Mouse (Mus musculus): ENCODE data around the gene S100z. TPM values are rescaled to one million over a fixed set of nuclear protein-coding genes. Genes with fewer than 3 reads are reported as not detected.

S100z gene
- polyA plus RNA-seq (2017; shearing (Covaris generic)), result not detected

- no peak for ATAC-seq
Observed at GRCm38 (mm10) chr13:95478671-95479413, at the start of gene S100z. S100z (minus strand) TSS chr13:95478721.

- ATAC-seq, result peak; percentile 57
Observed at GRCm38 (mm10) chr13:95524674-95525491, 46.4 kb upstream of the S100z start, which contains the start of gene F2rl1. F2rl1 (minus strand) TSS chr13:95525227.

GRCm38 (mm10) chr13:95524424-95524673 is 45.8 kb upstream of the S100z start:
- ATAC-seq, result peak; percentile 22

GRCm38 (mm10) chr13:95523659-95524423 is 45.3 kb upstream of the S100z start:
- ATAC-seq, result peak; percentile 27

- no peak for ATAC-seq
Observed at GRCm38 (mm10) chr13:95522176-95522575, 43.7 kb upstream of the S100z start.

GRCm38 (mm10) chr13:95521029-95521428 is 42.5 kb upstream of the S100z start:
- peak; percentile 77 for ATAC-seq

GRCm38 (mm10) chr13:95514756-95515155 is 36.2 kb upstream of the S100z start:
- ATAC-seq, result no peak

- no peak for ATAC-seq
Observed at GRCm38 (mm10) chr13:95510054-95510453, 31.5 kb upstream of the S100z start.

- ATAC-seq, result no peak
Observed at GRCm38 (mm10) chr13:95503279-95503917, 24.9 kb upstream of the S100z start.

- ATAC-seq, result no peak
Observed at GRCm38 (mm10) chr13:95496601-95497000, 18.1 kb upstream of the S100z start.

GRCm38 (mm10) chr13:95494812-95495211 is 16.3 kb upstream of the S100z start:
- no peak for ATAC-seq

GRCm38 (mm10) chr13:95493296-95493695 is 14.8 kb upstream of the S100z start:
- no peak for ATAC-seq

- no peak for ATAC-seq
Observed at GRCm38 (mm10) chr13:95491327-95491726, 12.8 kb upstream of the S100z start.

GRCm38 (mm10) chr13:95484664-95485063 is 6.1 kb upstream of the S100z start:
- ATAC-seq, result no peak

GRCm38 (mm10) chr13:95481428-95481827 is 2.9 kb upstream of the S100z start:
- ATAC-seq, result peak; percentile 47

GRCm38 (mm10) chr13:95477173-95477572 is 1.3 kb downstream of the S100z start:
- no peak for ATAC-seq

GRCm38 (mm10) chr13:95475124-95475523 is 3.4 kb downstream of the S100z start:
- no peak for ATAC-seq

- ATAC-seq, result no peak
Observed at GRCm38 (mm10) chr13:95474294-95474693, 4.2 kb downstream of the S100z start.

GRCm38 (mm10) chr13:95470970-95471369 is 7.6 kb downstream of the S100z start:
- no peak for ATAC-seq

GRCm38 (mm10) chr13:95451529-95451928 is 27.0 kb downstream of the S100z start:
- ATAC-seq, result no peak

- no peak for ATAC-seq
Observed at GRCm38 (mm10) chr13:95450636-95451210, 27.8 kb downstream of the S100z start.

GRCm38 (mm10) chr13:95449730-95450129 is 28.8 kb downstream of the S100z start:
- ATAC-seq, result no peak
